Mouse (Mus musculus): ENCODE results near the gene Adgrg1. TPM values are rescaled to one million over a fixed set of nuclear protein-coding genes. Genes with fewer than 3 reads are reported as not detected.

Gene Adgrg1
- polyA plus RNA-seq, 1 experiment from 2014 or later = 193 TPM

GRCm38 (mm10) chr8:94954368-94954737, 20.2 kb upstream of the Adgrg1 start:
- WGBS = 85% methylated on average over 7 of the region's 7 CpGs
- Histone ChIP-seq H3K4me3 (no peak overlapping the region), H3K9me3 (no peaks in the 10 kb centered on the region), H3K4me2 (replicated peaks) (no peak overlapping the region), H3K27ac (replicated peaks) (no peak overlapping the region), H3K27me3 (0 out of 2 replicates have a peak, but pooled peaks cover 5% of the 10 kb centered on the region), H3K36me3 (no peaks in the 10 kb centered on the region), H3K9ac (replicated peaks) (no peak overlapping the region), H3K4me1 (no peaks in the 10 kb centered on the region)
- no peak for ATAC-seq (ENCODE audit: low FRiP score, low read depth)

- Histone ChIP-seq H3K27me3 (0 out of 2 replicates have a peak, but pooled peaks cover 5% of the 10 kb centered on the region), H3K27ac (replicated peaks) (no peak overlapping the region), H3K4me1 (no peaks in the 10 kb centered on the region), H3K4me3 (no peak overlapping the region), H3K9me3 (no peaks in the 10 kb centered on the region), H3K9ac (replicated peaks) (no peak overlapping the region), H3K4me2 (replicated peaks) (no peak overlapping the region), H3K36me3 (no peaks in the 10 kb centered on the region)
- no peak for ATAC-seq (ENCODE audit: low FRiP score, low read depth)
- WGBS = 43% methylated on average over 9 of the region's 9 CpGs
Observed at GRCm38 (mm10) chr8:94954921-94955758, 19.4 kb upstream of the Adgrg1 start.

- H3K9me3 ChIP-seq = no peaks in the 10 kb centered on the region
- no peak overlapping the region for H3K9ac ChIP-seq (replicated peaks)
- H3K4me3 ChIP-seq = no peak overlapping the region
- H3K36me3 ChIP-seq = no peaks in the 10 kb centered on the region
- H3K4me1 ChIP-seq = no peaks in the 10 kb centered on the region
- 0 out of 2 replicates have a peak, but pooled peaks cover 5% of the 10 kb centered on the region for H3K27me3 ChIP-seq
- ATAC-seq (ENCODE audit: low FRiP score, low read depth) = no peak
- no peak overlapping the region for H3K27ac ChIP-seq (replicated peaks)
- 89% methylated on average over 1 of the region's 1 CpGs for WGBS
- H3K4me2 ChIP-seq (replicated peaks) = no peak overlapping the region
Observed at GRCm38 (mm10) chr8:94956078-94956574, 18.4 kb upstream of the Adgrg1 start.

- H3K9ac ChIP-seq (replicated peaks) = no peak overlapping the region
- no peak overlapping the region for H3K4me2 ChIP-seq (replicated peaks)
- 73% methylated on average over 1 of the region's 1 CpGs for WGBS
- no peaks in the 10 kb centered on the region for H3K36me3 ChIP-seq
- no peaks in the 10 kb centered on the region for H3K9me3 ChIP-seq
- H3K27ac ChIP-seq (replicated peaks) = no peak overlapping the region
- no peaks in the 10 kb centered on the region for H3K27me3 ChIP-seq
- no peak for ATAC-seq (ENCODE audit: low FRiP score, low read depth)
- H3K4me3 ChIP-seq = no peak overlapping the region
- H3K4me1 ChIP-seq = no peaks in the 10 kb centered on the region
Observed at GRCm38 (mm10) chr8:94962201-94962600, 12.3 kb upstream of the Adgrg1 start.

- ATAC-seq (ENCODE audit: low FRiP score, low read depth) = no peak
- WGBS = 74% methylated on average over 10 of the region's 10 CpGs
- Histone ChIP-seq H3K4me3 (no peak overlapping the region), H3K36me3 (no peaks in the 10 kb centered on the region), H3K4me1 (no peaks in the 10 kb centered on the region), H3K27ac (replicated peaks) (no peak overlapping the region), H3K4me2 (replicated peaks) (no peak overlapping the region), H3K27me3 (no peaks in the 10 kb centered on the region), H3K9ac (replicated peaks) (no peak overlapping the region), H3K9me3 (no peaks in the 10 kb centered on the region)
Observed at GRCm38 (mm10) chr8:94964828-94965227, 9.7 kb upstream of the Adgrg1 start.

GRCm38 (mm10) chr8:94966578-94966977, 8.0 kb upstream of the Adgrg1 start:
- H3K4me3 ChIP-seq = no peak overlapping the region
- H3K4me1 ChIP-seq = no peaks in the 10 kb centered on the region
- H3K9ac ChIP-seq (replicated peaks) = no peak overlapping the region
- no peak for ATAC-seq (ENCODE audit: low FRiP score, low read depth)
- H3K9me3 ChIP-seq = no peaks in the 10 kb centered on the region
- WGBS = 23% methylated on average over 7 of the region's 7 CpGs
- no peaks in the 10 kb centered on the region for H3K27me3 ChIP-seq
- H3K27ac ChIP-seq (replicated peaks) = no peak overlapping the region
- H3K36me3 ChIP-seq = no peaks in the 10 kb centered on the region
- no peak overlapping the region for H3K4me2 ChIP-seq (replicated peaks)

GRCm38 (mm10) chr8:94967071-94967470, 7.5 kb upstream of the Adgrg1 start:
- Histone ChIP-seq H3K4me1 (no peaks in the 10 kb centered on the region), H3K4me2 (replicated peaks) (no peak overlapping the region), H3K9me3 (no peaks in the 10 kb centered on the region), H3K4me3 (no peak overlapping the region), H3K9ac (replicated peaks) (no peak overlapping the region), H3K27me3 (no peaks in the 10 kb centered on the region), H3K27ac (replicated peaks) (no peak overlapping the region), H3K36me3 (no peaks in the 10 kb centered on the region)
- 89% methylated on average over 4 of the region's 4 CpGs for WGBS
- ATAC-seq (ENCODE audit: low FRiP score, low read depth) = no peak

- Histone ChIP-seq H3K4me1 (no peaks in the 10 kb centered on the region), H3K9me3 (no peaks in the 10 kb centered on the region), H3K4me2 (replicated peaks) (no peak overlapping the region), H3K27ac (replicated peaks) (no peak overlapping the region), H3K9ac (replicated peaks) (no peak overlapping the region), H3K4me3 (no peak overlapping the region), H3K27me3 (no peaks in the 10 kb centered on the region), H3K36me3 (no peaks in the 10 kb centered on the region)
- no peak for ATAC-seq (ENCODE audit: low FRiP score, low read depth)
- 88% methylated on average over 3 of the region's 3 CpGs for WGBS
Observed at GRCm38 (mm10) chr8:94967554-94967953, 7.0 kb upstream of the Adgrg1 start.

- no peak overlapping the region for H3K27ac ChIP-seq (replicated peaks)
- no peaks in the 10 kb centered on the region for H3K36me3 ChIP-seq
- H3K9me3 ChIP-seq = no peaks in the 10 kb centered on the region
- no peak overlapping the region for H3K4me2 ChIP-seq (replicated peaks)
- H3K4me1 ChIP-seq = peaks cover 17% of the 10 kb centered on the region
- H3K4me3 ChIP-seq = no peak overlapping the region
- WGBS = 92% methylated on average over 9 of the region's 9 CpGs
- peaks cover 21% of the 10 kb centered on the region for H3K27me3 ChIP-seq
- ATAC-seq (ENCODE audit: low FRiP score, low read depth) = no peak
- no peak overlapping the region for H3K9ac ChIP-seq (replicated peaks)
Observed at GRCm38 (mm10) chr8:94973270-94973669, 1.3 kb upstream of the Adgrg1 start.

GRCm38 (mm10) chr8:94973786-94974185, 765 bp upstream of the Adgrg1 start:
- WGBS = 88% methylated on average over 9 of the region's 9 CpGs
- no peak overlapping the region for H3K27ac ChIP-seq (replicated peaks)
- no peak for ATAC-seq (ENCODE audit: low FRiP score, low read depth)
- no peak overlapping the region for H3K4me2 ChIP-seq (replicated peaks)
- no peak overlapping the region for H3K9ac ChIP-seq (replicated peaks)
- H3K36me3 ChIP-seq = no peaks in the 10 kb centered on the region
- peaks cover 21% of the 10 kb centered on the region for H3K27me3 ChIP-seq
- H3K4me1 ChIP-seq = peaks cover 22% of the 10 kb centered on the region
- H3K9me3 ChIP-seq = no peaks in the 10 kb centered on the region
- no peak overlapping the region for H3K4me3 ChIP-seq

- Histone ChIP-seq H3K4me3 (no peak overlapping the region), H3K4me2 (replicated peaks) (peak overlapping the region; percentile 24), H3K9me3 (no peaks in the 10 kb centered on the region), H3K27ac (replicated peaks) (no peak overlapping the region), H3K36me3 (no peaks in the 10 kb centered on the region), H3K27me3 (peaks cover 21% of the 10 kb centered on the region), H3K4me1 (peaks cover 31% of the 10 kb centered on the region), H3K9ac (replicated peaks) (no peak overlapping the region)
- no peak for ATAC-seq (ENCODE audit: low FRiP score, low read depth)
- 25% methylated on average over 17 of the region's 17 CpGs for WGBS
Observed at GRCm38 (mm10) chr8:94976651-94977417, 2.3 kb downstream of the Adgrg1 start.

GRCm38 (mm10) chr8:94978131-94978530, 3.6 kb downstream of the Adgrg1 start:
- Histone ChIP-seq H3K4me1 (peaks cover 44% of the 10 kb centered on the region), H3K27me3 (peaks cover 21% of the 10 kb centered on the region), H3K9ac (replicated peaks) (0 out of 2 replicates have a peak overlapping the region, but pooled peaks have one; percentile 20), H3K9me3 (no peaks in the 10 kb centered on the region), H3K4me2 (replicated peaks) (peak overlapping the region; percentile 24; the same call in 1 of the 2 replicates), H3K27ac (replicated peaks) (no peak overlapping the region), H3K4me3 (no peak overlapping the region), H3K36me3 (no peaks in the 10 kb centered on the region)
- WGBS = 45% methylated on average over 9 of the region's 9 CpGs
- ATAC-seq (ENCODE audit: low FRiP score, low read depth) = peak; percentile 79

All from midbrain, embryonic 12.5 days (tissue).